Mouse (Mus musculus) cerebellum, postnatal 25 days (tissue): Measurements from ENCODE around the gene Rlbp1.

Experiments used
- DNase-seq, 2 experiments: peaks; one replicate each; pipeline ENCODE4 v3.0.0; 2021; ENCODE audit warnings: mixed read lengths in 2 of 2

Rlbp1 gene

GRCm38 (mm10) chr7:79386422-79387133 is at the start of gene Rlbp1:
Rlbp1 (minus strand) TSS chr7:79387048.
- DNase-seq = peak in 1 of 2 experiments; percentile 25

- no peak for DNase-seq
These were observed 41.4 kb upstream of the Rlbp1 start for GRCm38 (mm10) chr7:79428243-79428642.

GRCm38 (mm10) chr7:79425804-79426203 is 39.0 kb upstream of the Rlbp1 start:
- DNase-seq = no peak

- no peak for DNase-seq
These were observed 36.0 kb upstream of the Rlbp1 start for GRCm38 (mm10) chr7:79422876-79423275.

- DNase-seq = no peak
These were observed 33.1 kb upstream of the Rlbp1 start for GRCm38 (mm10) chr7:79419950-79420349.

- DNase-seq = no peak
These were observed 27.9 kb upstream of the Rlbp1 start for GRCm38 (mm10) chr7:79414449-79415375.

GRCm38 (mm10) chr7:79400296-79400695 is 13.4 kb upstream of the Rlbp1 start:
- no peak for DNase-seq

- DNase-seq = no peak
These were observed 12.1 kb upstream of the Rlbp1 start for GRCm38 (mm10) chr7:79398971-79399370.

- DNase-seq = no peak
These were observed 11.6 kb upstream of the Rlbp1 start for GRCm38 (mm10) chr7:79398426-79398825.

- no peak for DNase-seq
These were observed 10.7 kb upstream of the Rlbp1 start for GRCm38 (mm10) chr7:79397446-79397963.

- no peak for DNase-seq
These were observed 8.3 kb upstream of the Rlbp1 start for GRCm38 (mm10) chr7:79395186-79395585.

- DNase-seq = no peak
These were observed 7.8 kb upstream of the Rlbp1 start for GRCm38 (mm10) chr7:79394666-79395065.

GRCm38 (mm10) chr7:79393924-79394323 is 7.1 kb upstream of the Rlbp1 start:
- no peak for DNase-seq

- no peak for DNase-seq
These were observed 6.1 kb upstream of the Rlbp1 start for GRCm38 (mm10) chr7:79392860-79393513.

GRCm38 (mm10) chr7:79391883-79392649 is 5.2 kb upstream of the Rlbp1 start, which contains the start of gene Fanci:
Fanci (plus strand) TSS chr7:79391929.
- peak; percentile 97 to 99 for DNase-seq

- DNase-seq = no peak
These were observed 4.6 kb upstream of the Rlbp1 start for GRCm38 (mm10) chr7:79391471-79391870.

GRCm38 (mm10) chr7:79390141-79390708 is 3.4 kb upstream of the Rlbp1 start:
- no peak for DNase-seq

- DNase-seq = no peak
These were observed 1.9 kb upstream of the Rlbp1 start for GRCm38 (mm10) chr7:79388671-79389206.

- no peak for DNase-seq
These were observed 1.1 kb upstream of the Rlbp1 start for GRCm38 (mm10) chr7:79387991-79388390.

GRCm38 (mm10) chr7:79387140-79387539 is 292 bp upstream of the Rlbp1 start:
- no peak for DNase-seq

GRCm38 (mm10) chr7:79376516-79377275 is 10.2 kb downstream of the Rlbp1 start:
- no peak for DNase-seq
